Mouse (Mus musculus) right cerebral cortex, postnatal 25 days (tissue): ENCODE data around the gene Cox4i2.

Experiments used
- DNase-seq: peaks from one replicate; pipeline ENCODE4 v3.0.0; 2022

The Cox4i2 gene

DNA sequence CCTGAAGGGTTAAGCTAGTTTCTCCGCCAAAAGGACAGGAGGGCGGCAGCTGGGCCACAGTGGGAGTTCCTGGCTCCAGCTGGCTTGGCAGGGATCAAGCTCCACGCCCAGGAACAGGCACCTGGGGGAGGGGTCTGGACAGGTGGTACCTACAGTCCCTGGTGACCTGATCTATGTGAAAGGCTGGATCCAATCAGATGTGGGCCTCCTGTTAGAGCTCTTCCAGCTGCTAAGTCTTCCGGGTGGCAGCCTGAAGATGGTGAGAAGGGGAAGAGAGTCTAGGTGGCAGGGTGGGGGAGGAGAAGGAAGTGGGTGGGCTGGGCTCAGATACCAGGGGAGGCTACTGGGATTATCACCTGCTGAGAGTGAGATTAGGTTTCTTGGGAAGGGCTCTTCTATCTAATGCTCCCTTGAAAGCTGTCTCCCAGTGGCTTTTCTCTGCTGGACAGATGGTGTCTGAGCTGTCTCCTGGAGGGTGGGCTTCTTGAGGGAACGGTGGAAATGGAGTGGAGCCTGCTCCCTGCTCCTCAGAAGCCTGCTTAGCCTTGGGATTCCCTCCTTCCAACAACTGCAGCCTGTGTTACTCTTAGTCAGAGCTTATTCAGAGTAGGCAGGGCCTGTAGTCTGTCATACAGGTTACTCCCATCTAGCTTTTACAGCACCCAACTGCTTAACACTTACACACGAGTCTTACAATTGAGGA is 50.6 kb downstream of the Cox4i2 start:
- DNase-seq: no peak

- DNase-seq: no peak
Observed at GRCm38 (mm10) chr2:152805111-152805490, 51.1 kb downstream of the Cox4i2 start.

DNA sequence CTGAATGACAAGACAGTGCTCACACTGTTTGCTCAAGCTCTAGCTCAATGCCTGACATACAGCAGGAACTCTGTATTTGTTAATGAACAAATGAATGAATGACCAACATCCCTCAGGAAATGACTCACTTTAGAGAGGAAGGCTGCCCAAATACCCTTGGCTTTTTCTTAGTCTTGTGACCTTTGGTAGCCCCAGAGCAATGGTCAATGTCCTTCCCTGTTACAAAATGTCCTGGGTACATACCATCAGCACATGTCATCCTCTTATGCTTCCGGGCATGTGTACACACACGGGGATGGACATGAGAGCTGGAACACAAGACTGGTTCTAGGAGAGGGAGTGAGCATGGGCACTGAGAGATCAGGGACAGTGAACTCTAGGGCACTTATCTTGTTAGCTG is 52.1 kb downstream of the Cox4i2 start:
- DNase-seq: no peak

GRCm38 (mm10) chr2:152808178-152808577 is 54.2 kb downstream of the Cox4i2 start:
- no peak for DNase-seq

DNA sequence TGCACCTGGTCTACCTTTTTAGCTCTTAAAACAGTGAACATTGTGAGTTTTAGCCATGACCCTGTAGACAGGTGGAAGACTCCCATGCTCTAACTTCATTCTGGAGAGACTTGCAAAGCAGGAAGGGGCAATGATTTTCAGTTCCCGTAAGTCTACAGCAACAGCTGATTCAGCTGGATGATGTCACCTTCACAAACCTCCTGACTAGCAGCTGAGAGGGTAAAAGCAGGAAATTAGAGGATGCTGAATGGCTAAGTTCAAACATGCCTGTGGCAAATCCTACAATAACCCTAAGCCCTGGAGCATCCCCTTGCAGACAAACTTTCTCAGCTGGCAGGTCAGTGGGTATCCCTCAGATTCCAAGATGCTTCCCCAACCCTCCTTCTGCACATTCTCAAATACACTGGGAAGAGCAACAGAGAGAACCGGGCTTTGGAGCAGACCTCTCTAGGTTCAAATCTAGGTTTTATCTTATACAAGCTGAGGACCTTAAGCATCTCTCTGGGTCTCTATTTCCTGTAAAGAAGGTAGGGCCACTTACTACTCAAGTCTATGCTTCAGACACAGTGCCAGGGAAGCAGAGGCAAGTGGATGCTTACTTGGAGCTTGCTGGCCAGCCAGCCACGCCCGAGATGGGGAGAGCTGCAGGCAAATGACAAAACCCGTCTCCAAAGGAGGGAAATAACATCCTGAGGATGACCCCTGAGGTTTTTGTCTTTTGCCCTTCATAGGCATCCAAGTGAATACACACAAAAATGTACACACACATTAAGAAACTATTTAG is 56.4 kb downstream of the Cox4i2 start:
- no peak for DNase-seq

DNA sequence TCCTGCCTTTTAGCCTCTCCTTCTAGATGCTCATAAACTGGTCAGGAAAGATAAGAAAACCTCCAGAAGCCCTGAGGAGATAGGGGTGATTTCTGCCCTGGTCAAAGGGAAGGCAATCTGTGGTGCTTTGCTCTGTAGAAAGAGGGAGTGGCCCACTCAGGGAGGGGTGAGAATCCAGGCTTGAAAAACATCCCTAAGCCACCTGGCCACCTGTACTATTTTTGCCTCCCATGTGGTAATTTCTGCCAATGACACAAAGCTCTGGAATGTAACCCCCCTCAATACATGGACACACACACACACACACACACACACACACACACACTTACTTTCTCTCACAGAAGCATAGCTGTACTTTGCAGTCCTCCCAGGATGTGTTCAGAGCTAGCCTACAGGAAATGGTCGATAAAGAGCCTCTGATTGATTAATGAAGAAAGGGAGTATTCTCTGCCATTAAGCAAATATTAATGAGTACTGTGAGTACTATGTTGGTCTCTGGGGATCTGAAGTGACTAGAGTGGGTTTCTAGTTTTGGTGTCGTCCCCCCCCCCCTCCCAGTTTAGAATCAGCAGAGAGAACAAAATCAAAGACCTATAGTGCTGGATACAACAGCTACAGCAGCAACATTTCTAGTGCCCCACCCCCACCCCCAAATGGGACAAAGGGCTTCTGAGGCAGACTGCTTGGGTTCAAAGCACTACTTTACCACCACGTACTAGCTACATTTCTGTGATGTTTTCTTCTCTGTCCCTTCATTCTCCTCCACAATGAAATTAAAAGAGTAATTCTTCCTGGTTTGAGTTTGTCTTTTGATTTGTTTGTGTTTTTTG is 57.6 kb downstream of the Cox4i2 start:
- DNase-seq: no peak

- DNase-seq: no peak
Observed at GRCm38 (mm10) chr2:152813232-152813631, 59.3 kb downstream of the Cox4i2 start.

- DNase-seq: no peak
Observed at GRCm38 (mm10) chr2:152814213-152814874, 60.4 kb downstream of the Cox4i2 start.
